Mouse (Mus musculus) spleen, adult 2 months (tissue): Measurements from ENCODE around the gene Hectd4. TPM values are rescaled to one million over a fixed set of nuclear protein-coding genes. Genes with fewer than 3 reads are reported as not detected.
"Not testable (repeated sequence)": the region's sequence is repeated elsewhere in the genome, so short reads cannot be mapped to it uniquely, and the experiment has no call there.

Experiments used
- DNase-seq, 2 experiments: peaks; one replicate each; pipeline versions ENCODE4 v3.0.0 to v3.0.0-alpha.2; 2012 to 2021; ENCODE audit warnings: low spot score in 2 of 2, low read depth in 1 of 2
- H3K27ac ChIP-seq: fragments of 200-500 bp; 2 replicates; pipeline ENCODE4 v1.5.1; 2012; ENCODE audit warnings: low read length, inconsistent platforms; ENCODE audit not compliant: insufficient read depth
- H3K27me3 ChIP-seq: fragments of 200-500 bp; 2 replicates; pipeline ENCODE4 v1.6.1; 2012; ENCODE audit warnings: mild to moderate bottlenecking, moderate library complexity, low read length, inconsistent platforms; ENCODE audit not compliant: control insufficient read depth, insufficient read depth
- H3K36me3 ChIP-seq: fragments of 200-500 bp; 2 replicates; pipeline ENCODE4 v1.6.1; 2012; ENCODE audit warnings: mild to moderate bottlenecking, low read length, inconsistent platforms; ENCODE audit not compliant: control insufficient read depth, insufficient read depth
- H3K4me1 ChIP-seq: fragments of 200-500 bp; 2 replicates; pipeline ENCODE4 v1.6.1; 2011; ENCODE audit warnings: inconsistent platforms; ENCODE audit not compliant: control insufficient read depth, insufficient read depth, insufficient read length
- H3K4me3 ChIP-seq: fragments of 200-500 bp; 2 replicates; pipeline ENCODE4 v1.5.1; 2011; ENCODE audit warnings: mild to moderate bottlenecking, inconsistent platforms; ENCODE audit not compliant: insufficient read depth, insufficient read length; ENCODE audit errors: extremely low read depth
- CTCF ChIP-seq: fragments of 200-500 bp; IDR thresholded peaks from 2 replicates; pipeline ENCODE4 v1.5.1; 2011; ENCODE audit warnings: mild to moderate bottlenecking, inconsistent platforms; ENCODE audit not compliant: insufficient read depth, insufficient read length, insufficient replicate concordance; ENCODE audit errors: extremely low read depth
- POLR2A ChIP-seq: fragments of 200-500 bp; IDR thresholded peaks from 2 replicates; pipeline ENCODE4 v1.6.1; 2011; ENCODE audit warnings: low read depth, low read length, inconsistent platforms
- WGBS: fragments of 180-500 bp; shearing (Covaris S2); methylation state at CpG from one replicate; pipeline ENCODE4 v1.1.7; 2018; 5-methylcytosine and 5-hydroxymethylcytosine counted together
- polyA plus RNA-seq: library from polyadenylated mRNA; depleted of rRNA; stranded (reverse); fragments of >200 nt; gene quantifications from 2 replicates; pipeline ENCODE4 v1.2.3, GENCODE M21; 2012

Gene Hectd4
- polyA plus RNA-seq, 1 experiment: 28.4 TPM

- Histone ChIP-seq H3K4me1 (peaks cover 2% of the 10 kb centered on the region; the same call in 1 of the 2 replicates), H3K36me3 (peaks cover under 1% of the 10 kb centered on the region), H3K27me3 (no peaks in the 10 kb centered on the region), H3K4me3 (no peak overlapping the region), H3K27ac (no peak overlapping the region)
- WGBS: 91% methylated on average over 2 of the region's 2 CpGs
- no peak for TF ChIP-seq POLR2A
- TF ChIP-seq CTCF: no peak
- DNase-seq: no peak
These were observed 2.7 kb upstream of the Hectd4 start for GRCm38 (mm10) chr5:121217313-121217634.

DNA sequence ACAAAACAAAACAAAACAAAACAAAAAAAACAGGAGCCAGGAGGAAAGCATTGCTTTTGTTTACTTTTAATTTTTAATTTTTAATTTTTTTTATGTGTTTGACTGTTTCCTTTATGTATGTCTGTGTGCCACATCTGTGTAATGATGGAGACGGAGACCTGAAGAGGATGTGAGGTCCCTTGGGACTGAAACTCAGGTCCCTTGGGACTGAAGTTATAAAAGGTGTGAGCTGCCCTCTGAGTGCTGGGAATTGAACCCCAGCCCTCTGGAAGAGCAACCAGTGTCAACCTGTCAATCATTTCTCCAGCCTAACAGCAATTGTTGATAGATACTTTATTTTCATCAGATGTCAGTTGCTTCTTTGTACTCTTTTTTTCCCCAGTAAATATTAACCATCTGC lies 829 bp upstream of the Hectd4 start:
- Histone ChIP-seq H3K27me3 (no peaks in the 10 kb centered on the region), H3K27ac (no peak overlapping the region), H3K4me1 (peaks cover 2% of the 10 kb centered on the region; the same call in 1 of the 2 replicates), H3K36me3 (no peaks in the 10 kb centered on the region), H3K4me3 (no peak overlapping the region)
- DNase-seq: peak; percentile 17 to 27
- 37% methylated on average over 1 of the region's 1 CpGs for WGBS
- no peak for TF ChIP-seq CTCF
- TF ChIP-seq POLR2A: no peak

DNA sequence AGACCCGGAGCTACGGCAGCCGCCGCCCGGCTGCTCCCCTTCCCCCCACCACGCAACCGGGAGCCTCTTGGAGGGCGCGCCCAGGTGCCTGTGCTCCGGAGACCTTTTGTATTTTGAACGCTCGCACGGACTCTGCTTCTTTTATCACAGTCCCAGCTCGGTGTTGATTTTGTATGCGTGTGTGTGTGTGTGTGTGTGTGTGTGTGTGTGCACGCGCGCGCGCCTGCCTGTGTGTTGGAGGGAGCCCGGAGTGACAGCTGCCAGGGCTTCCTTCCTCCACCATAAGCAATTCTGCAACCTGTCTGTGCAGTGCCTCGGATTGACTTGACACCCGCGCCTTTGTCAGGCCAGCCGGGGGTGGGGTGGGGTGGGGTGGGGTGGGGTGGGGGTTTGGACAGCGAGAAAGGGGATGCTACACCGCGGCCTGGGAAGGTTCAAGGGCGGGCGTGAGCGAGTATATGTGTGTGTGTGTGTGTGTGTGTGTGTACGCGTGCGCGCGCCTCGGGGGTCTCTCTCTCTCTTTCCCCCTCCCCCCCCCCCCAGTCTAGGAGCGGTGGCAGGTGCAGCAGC lies 798 bp downstream of the Hectd4 start:
- Histone ChIP-seq H3K4me3 (peak overlapping the region; percentile 67), H3K27ac (peak overlapping the region; percentile 62), H3K4me1 (peaks cover 2% of the 10 kb centered on the region; the same call in 1 of the 2 replicates), H3K27me3 (no peaks in the 10 kb centered on the region), H3K36me3 (no peaks in the 10 kb centered on the region)
- peak; percentile 9 to 22 for DNase-seq
- under 1% methylated on average over 28 of the region's 38 CpGs for WGBS
- TF ChIP-seq POLR2A (no peak), CTCF (no peak)

- Histone ChIP-seq H3K27me3 (no peaks in the 10 kb centered on the region), H3K36me3 (no peaks in the 10 kb centered on the region), H3K4me3 (no peak overlapping the region), H3K27ac (no peak overlapping the region), H3K4me1 (peaks cover 2% of the 10 kb centered on the region; the same call in 1 of the 2 replicates)
- TF ChIP-seq CTCF (no peak), POLR2A (no peak)
- no peak for DNase-seq
- 40% methylated on average over 22 of the region's 23 CpGs for WGBS
These were observed 1.4 kb downstream of the Hectd4 start for GRCm38 (mm10) chr5:121221328-121221850.

GRCm38 (mm10) chr5:121224020-121224419 lies 4.0 kb downstream of the Hectd4 start:
- not testable (repeated sequence) for H3K27me3 ChIP-seq, H3K4me3 ChIP-seq, H3K36me3 ChIP-seq, DNase-seq, H3K4me1 ChIP-seq, H3K27ac ChIP-seq
- WGBS: 79% methylated on average over 4 of the region's 4 CpGs

DNA sequence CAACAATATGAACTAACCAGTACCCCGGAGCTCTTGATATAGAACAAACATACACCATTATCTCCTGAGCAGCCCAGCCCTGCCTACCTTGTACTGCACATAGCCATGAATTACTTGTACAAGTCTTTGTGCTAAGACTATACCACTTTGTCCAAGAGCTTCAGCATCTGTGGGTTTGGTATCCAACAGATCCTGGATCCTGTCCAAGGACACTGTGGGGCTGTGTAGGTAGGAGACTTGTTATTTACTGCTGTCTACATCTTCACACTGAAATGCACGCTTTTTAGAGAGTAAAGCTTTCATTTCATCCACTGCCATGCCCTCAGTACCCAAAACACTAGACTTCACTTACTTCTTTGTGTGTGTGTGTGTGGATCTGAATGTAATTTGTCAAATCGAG lies 4.8 kb downstream of the Hectd4 start:
- TF ChIP-seq CTCF (no peak), POLR2A (no peak)
- Histone ChIP-seq H3K4me1 (peaks cover 2% of the 10 kb centered on the region; the same call in 1 of the 2 replicates), H3K36me3 (no peaks in the 10 kb centered on the region), H3K27me3 (no peaks in the 10 kb centered on the region), H3K27ac (no peak overlapping the region), H3K4me3 (no peak overlapping the region)
- no peak for DNase-seq
- WGBS: 65% methylated on average over 3 of the region's 3 CpGs

GRCm38 (mm10) chr5:121225854-121226253 lies 5.8 kb downstream of the Hectd4 start:
- Histone ChIP-seq H3K4me1 (peaks cover 2% of the 10 kb centered on the region; the same call in 1 of the 2 replicates), H3K27me3 (no peaks in the 10 kb centered on the region), H3K36me3 (no peaks in the 10 kb centered on the region), H3K4me3 (no peak overlapping the region), H3K27ac (no peak overlapping the region)
- WGBS: 85% methylated on average over 2 of the region's 2 CpGs
- TF ChIP-seq CTCF (no peak), POLR2A (no peak)
- DNase-seq: no peak
